Mouse (Mus musculus) erythroid progenitor cell, adult 5-6 weeks (primary cell): ENCODE results near the gene Ascc3. TPM values are rescaled to one million over a fixed set of nuclear protein-coding genes. Genes with fewer than 3 reads are reported as not detected.

Experiments
- ATAC-seq: replicated peaks from 2 replicates; pipeline ENCODE4 v1.8.0; 2016; ENCODE audit warnings: moderate number of reproducible peaks, mild to moderate bottlenecking, moderate TSS enrichment, inconsistent platforms; ENCODE audit not compliant: poor library complexity, low FRiP score, severe bottlenecking
- total RNA-seq, 2 experiments: library from RNA; stranded (forward) in 1 of 2; stranded (reverse) in 1 of 2; fragments of 150-400 nt in 1 of 2; fragments of 186-747, 209-891 nt in 1 of 2; gene quantifications; 2 replicates each; pipeline versions ENCODE4 v1.2.3 to v1.2.4; 2015 to 2017; ENCODE audit warnings: low replicate concordance in 2 of 2

The Ascc3 gene
- total RNA-seq, 2 experiments from 2014 or later = 44.4 to 55.6 TPM

DNA sequence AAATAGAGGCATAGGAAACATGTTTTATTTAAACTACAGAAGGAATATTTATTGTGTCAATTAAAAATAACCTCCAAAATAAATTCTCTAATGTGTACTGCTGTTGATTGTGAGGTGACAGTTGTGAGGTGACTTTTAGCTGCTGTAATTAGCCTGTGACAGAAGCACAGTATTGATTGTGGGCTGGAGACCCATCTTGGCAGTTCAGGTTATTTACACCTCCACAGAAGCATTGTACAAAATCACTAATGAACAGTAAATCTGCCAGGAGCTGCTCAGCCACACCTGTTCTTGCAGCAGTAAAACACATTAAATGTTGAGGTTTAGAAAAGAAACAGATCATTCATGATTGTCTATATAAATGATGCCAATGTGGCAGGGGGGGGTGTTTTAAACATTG lies 141.0 kb downstream of the Ascc3 start:
- ATAC-seq = no peak

- ATAC-seq = no peak
Measured at GRCm38 (mm10) chr10:50762069-50762468, 169.6 kb downstream of the Ascc3 start.

DNA sequence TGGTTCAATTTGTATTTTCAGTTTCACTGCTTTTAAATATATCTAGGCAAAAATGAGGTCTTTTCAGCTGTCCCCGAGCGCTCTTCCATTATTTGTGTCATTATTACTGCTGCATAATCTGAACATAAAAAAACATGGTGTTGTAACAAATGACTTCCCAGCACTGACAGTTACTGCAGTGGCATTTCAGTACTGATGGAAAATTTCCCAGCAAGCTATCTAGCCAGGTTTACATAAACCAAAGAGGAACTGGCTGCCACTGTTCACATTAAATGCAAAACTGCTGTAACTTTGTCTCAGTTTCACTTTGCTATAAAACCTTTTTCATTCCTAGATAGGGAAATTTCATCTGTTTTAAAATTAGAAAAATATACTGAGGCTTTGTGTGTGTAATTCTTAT lies 170.5 kb downstream of the Ascc3 start:
- no peak for ATAC-seq

DNA sequence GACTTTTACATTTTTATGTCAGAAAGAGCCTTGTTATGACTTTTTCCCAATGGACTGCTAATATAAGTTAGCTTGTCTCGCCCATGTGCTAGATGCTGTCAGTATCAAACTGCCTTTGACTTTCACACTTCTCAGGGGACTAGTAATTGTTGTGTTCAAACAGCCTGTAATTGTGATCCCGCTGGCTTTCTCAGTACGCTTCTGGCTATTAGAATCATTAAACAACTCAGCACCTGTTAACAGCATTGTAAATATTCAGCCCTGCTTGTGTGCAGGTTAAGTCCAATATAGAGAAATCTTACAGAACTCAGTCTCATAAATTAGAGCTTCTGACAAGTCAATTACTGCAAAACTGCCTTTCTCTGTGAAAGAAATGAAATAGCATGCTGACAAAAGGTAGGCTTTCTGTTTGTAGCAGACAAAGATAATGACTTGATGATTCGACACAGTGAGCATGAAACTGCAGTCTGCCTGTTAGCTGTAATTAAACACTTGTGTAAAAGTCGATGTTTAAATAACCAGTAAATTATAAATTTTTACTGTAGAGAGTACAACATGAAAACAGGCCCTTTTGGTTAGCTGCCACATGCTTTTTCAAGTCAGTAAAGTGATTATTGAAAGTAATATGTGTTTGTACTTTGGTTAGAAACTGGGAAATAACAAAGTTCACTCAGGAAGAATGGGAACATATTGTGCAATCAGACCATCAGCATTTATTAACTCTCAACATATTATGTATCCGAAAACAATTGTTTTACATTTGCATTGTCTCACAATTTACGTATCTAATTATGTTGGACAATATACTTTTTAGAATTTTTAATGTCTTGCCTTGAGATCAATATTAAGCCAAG lies 171.2 kb downstream of the Ascc3 start:
- ATAC-seq = no peak

GRCm38 (mm10) chr10:50772811-50773210 lies 180.3 kb downstream of the Ascc3 start:
- no peak for ATAC-seq

DNA sequence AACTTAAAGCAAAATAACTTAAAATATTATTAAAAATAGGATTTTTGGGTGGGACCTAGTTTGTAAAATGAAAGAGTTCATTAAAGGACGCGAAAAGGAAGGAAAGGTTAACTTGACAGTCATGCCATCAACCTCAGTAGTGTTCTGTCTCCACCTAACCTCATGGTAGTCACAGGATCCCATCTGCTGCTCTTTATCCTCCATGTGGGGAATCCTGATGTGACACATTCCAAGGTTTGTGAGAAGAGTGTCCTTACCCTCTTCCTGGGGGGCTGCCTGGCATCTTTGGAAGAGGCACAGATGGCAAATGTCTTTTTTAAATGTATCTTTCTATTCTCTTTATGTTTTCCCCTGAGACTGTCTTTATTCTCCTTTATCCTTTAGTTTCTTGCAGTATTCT lies 181.4 kb downstream of the Ascc3 start:
- no peak for ATAC-seq

- ATAC-seq = no peak
Measured at GRCm38 (mm10) chr10:50792840-50793239, 200.4 kb downstream of the Ascc3 start.

- ATAC-seq = no peak
Measured at GRCm38 (mm10) chr10:50801594-50801993, 209.1 kb downstream of the Ascc3 start.

DNA sequence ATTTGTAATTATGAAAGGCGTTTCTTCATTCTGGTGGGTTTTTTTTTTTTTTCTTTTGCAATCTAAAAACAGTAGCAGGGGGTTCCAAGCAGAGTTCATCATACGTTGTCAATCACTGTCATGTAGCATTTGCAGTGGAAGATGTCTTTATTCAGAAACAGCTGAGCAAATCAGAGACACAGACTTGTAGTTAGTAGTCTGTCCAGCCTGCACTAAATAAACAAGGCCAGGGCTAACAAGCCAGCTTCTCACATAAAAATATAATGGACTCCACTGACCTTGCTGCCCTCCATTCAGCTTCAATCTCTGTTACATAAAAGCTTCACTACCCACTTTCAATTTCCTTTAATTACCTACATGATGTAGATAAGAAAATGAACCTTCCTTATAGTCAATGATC lies 209.9 kb downstream of the Ascc3 start:
- no peak for ATAC-seq

DNA sequence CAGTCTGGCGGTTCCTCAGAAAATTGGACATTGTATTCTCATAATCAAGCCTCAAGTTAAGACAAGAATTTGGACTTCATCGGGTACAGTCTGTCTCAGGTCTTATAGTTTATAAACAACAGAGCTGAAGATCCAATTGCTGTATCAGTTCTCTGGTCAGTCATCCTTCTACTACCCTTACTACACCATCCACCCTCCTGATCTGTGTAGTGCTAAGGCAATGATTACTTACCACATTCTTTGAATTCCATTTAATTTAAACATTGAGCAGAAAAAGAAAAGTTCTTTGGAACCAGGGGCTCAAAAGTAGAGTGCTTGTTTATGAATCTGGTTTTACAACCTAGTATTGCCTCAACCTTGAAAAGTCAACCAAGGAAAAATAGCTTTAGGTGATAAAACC lies 213.7 kb downstream of the Ascc3 start:
- no peak for ATAC-seq

- ATAC-seq = no peak
Measured at GRCm38 (mm10) chr10:50822363-50822762, 229.9 kb downstream of the Ascc3 start.

DNA sequence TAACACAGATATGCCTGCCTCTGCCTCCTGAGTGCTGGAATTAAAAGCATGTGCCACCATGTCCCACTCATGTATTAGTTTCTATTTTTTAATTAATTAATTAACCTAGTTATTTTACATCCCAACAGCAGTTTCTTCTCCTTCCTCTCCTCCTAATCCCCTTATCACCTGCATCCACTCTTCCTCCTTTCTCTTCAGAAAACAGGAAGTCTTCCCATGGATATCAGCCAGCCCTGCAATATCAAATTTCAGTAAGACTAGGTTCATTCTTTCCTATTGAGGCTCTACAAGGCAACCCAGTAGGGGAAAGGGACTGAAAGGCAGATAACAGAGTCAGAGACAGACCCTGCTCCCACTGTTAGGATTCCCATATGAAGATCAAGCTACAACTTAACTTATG lies 234.4 kb downstream of the Ascc3 start:
- 0 out of 2 replicates have a peak, but pooled peaks have one; percentile 39 for ATAC-seq

GRCm38 (mm10) chr10:50834533-50834932 lies 242.1 kb downstream of the Ascc3 start:
- ATAC-seq = no peak

DNA sequence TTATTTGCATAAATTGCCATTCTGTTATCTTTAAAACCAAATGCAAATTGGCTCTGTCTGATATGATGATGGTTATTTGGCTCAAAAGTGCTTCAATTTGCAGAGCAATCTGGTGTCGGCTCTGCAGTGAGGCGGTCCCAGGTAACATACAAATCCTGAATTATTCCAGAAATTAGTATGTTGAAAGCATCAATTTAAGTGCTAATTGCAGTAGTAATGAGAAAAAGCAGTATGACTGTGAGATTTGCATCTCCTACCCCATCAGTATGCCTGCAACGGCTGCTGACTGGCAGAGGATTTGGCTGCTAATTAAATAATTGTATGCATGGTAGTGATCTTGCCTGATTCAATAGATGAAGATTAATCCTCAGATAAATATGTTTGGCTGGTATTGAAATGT lies 250.9 kb downstream of the Ascc3 start:
- ATAC-seq = no peak

- no peak for ATAC-seq
Measured at GRCm38 (mm10) chr10:50868202-50868601, 275.7 kb downstream of the Ascc3 start.

DNA sequence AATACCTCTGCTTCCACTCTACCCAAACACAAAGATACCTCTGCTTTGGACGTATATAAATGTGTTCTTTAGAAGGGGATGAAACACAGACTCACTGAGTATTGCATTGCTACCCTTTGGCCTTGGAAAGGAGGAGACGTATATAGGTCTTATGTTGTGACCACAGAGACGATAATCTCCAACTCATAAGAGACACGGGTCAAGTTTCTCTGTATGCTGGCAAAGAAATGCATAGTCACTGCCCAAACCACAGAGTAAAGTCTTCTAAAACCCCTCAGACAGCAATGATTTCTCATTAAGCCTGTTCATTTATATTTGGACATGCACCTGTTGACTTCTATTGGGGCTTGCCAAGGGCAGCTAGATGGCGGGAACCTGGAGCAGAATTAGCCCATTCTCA lies 284.5 kb downstream of the Ascc3 start:
- ATAC-seq = no peak

DNA sequence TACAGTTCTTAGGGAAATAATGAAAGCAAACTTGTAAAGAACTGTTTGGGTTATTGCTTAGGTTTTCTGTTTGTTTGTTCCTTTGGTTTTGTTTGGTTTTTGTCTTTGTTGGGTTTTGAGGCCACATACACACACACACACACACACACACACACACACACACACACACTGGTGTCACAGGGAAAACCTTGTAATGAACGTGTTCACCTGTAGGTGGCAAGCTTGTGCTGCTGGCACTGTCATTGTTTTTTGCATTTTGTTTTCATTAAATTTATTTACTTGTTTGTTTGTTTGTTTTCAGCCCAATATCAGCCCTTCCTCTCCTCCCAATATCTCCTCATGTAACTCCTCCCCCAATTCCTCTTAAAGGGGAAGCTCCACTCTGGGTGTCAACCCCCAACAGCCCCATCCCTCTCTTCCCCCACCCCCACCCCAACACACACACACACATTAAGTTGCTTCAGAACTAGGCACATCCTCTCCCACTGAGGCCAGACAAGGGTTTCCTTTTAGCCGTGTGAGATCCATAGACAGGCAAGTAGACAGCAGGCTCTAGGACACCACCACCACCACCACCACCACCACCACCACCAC lies 289.1 kb downstream of the Ascc3 start:
- no peak for ATAC-seq

GRCm38 (mm10) chr10:50882366-50882765 lies 289.9 kb downstream of the Ascc3 start:
- no peak for ATAC-seq

DNA sequence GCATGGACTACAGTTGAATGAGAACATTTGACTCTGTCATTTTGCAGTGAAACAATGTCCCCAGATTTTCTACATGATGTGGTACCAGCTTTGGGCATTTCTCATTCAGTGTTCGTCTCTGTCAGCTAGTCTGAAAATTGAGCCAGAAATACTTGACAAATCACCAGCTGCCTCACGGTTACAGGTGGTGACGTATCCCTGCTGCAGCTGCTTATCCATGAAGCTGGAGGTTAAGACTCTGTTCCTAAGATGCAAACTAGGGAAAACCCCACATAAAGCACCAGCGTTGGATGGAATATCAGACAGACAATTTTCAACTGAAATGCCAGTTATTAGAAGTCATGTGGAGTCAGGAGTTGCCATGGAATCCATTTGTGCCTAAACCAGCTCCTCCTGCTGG lies 293.8 kb downstream of the Ascc3 start:
- ATAC-seq = no peak

- ATAC-seq = no peak
Measured at GRCm38 (mm10) chr10:50890621-50891020, 298.2 kb downstream of the Ascc3 start.

DNA sequence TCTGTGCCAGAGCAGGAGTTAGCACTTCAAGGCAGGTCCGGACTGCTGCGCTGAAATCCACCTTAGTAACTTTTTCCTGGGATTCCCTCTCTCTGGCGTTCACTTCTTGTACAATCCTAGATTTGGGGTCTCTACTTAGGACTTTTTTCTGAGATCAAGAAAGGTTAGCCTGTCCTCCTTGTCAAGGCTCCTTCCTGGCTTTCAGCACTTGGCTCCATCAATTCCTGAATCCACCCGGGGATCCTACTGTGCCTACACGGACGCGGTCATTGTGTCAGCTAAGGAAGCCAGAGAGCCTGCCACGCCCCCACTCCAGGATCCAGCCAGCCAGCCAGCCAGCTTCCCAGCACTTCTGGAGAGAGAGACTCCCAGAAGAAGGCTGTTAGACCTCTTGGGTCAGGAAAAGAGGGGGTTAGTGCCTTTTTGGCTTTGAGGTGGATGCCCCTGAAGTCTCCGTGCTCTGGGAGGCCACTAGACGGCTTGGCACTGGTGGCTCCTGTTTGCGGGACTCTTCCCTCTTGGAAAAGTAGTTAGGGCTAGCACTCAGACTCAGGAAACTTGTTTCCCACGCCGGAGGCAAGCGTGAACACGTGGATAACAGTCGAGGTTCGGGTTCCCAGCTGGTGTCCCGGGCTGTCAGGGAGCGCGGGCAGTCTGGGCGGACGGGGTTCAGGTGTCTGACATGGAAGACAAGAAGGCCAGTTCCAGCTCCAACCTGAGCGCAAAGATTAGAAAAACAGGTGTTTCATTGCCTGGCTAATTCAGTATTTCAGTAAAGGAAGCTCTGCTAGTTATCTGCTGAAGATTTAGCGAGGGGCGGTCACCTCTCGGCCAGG lies 299.6 kb downstream of the Ascc3 start:
- no peak for ATAC-seq
